Mouse (Mus musculus) embryonic fibroblast, embryonic 13.5 days (primary cell): ENCODE data around the gene Kifc1. TPM values are rescaled to one million over a fixed set of nuclear protein-coding genes. Genes with fewer than 3 reads are reported as not detected.
A peak's percentile ranks its signal among the peaks of the same experiment; 100 is the strongest.
"Not testable (repeated sequence)": the region's sequence is repeated elsewhere in the genome, so short reads cannot be mapped to it uniquely, and the experiment has no call there.

Experiments
- H3K27ac ChIP-seq: 2 replicates; pipeline ENCODE4 v1.5.1; 2012; ENCODE audit warnings: low read length, control low read depth, inconsistent platforms; ENCODE audit not compliant: insufficient read depth
- H3K4me1 ChIP-seq: 2 replicates; pipeline ENCODE4 v1.6.1; 2011; ENCODE audit warnings: low read length; ENCODE audit not compliant: control insufficient read depth, insufficient read depth
- H3K4me3 ChIP-seq: 2 replicates; pipeline ENCODE4 v1.5.1; 2011; ENCODE audit warnings: mild to moderate bottlenecking, control low read depth, low read length; ENCODE audit not compliant: insufficient read depth
- CTCF ChIP-seq: IDR thresholded peaks from 2 replicates; pipeline ENCODE4 v1.5.1; 2011; ENCODE audit warnings: mild to moderate bottlenecking, control low read depth, low read length, moderate library complexity, borderline replicate concordance; ENCODE audit not compliant: insufficient read depth
- POLR2A ChIP-seq: IDR thresholded peaks from 2 replicates; pipeline ENCODE4 v1.6.1; 2011; ENCODE audit warnings: low read depth, mild to moderate bottlenecking, control low read depth, low read length, moderate library complexity
- polyA plus RNA-seq: library from polyadenylated mRNA; stranded (reverse); fragments of >200 nt; gene quantifications from 2 replicates; pipeline ENCODE4 v1.2.4, GENCODE M21; 2011; ENCODE audit warnings: low read depth; ENCODE audit not compliant: missing spikeins, insufficient read length

The Kifc1 gene
- polyA plus RNA-seq, 1 experiment: 63.1 TPM

DNA sequence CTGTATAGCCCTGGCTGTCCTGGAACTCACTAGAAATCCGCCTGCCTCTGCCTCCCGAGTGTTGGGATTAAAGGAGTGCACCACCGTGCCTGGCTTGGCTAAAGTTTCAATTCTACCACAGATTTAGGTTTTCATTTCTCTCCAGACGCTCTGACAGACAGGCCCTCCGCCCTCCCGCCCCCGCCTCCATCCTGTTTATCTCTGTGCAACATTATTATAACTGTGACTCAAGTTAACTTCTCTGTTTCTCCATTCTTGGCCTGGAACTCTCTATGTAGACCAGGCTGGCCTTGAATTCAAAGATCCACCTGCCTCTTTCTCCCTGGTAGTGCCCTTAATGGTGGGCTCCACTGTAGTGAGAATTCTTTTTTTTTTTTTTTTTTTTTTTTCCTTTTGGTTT is 12.0 kb upstream of the Kifc1 start:
- H3K27ac ChIP-seq: no peak overlapping the region
- H3K4me3 ChIP-seq: no peak overlapping the region
- H3K4me1 ChIP-seq: no peaks in the 10 kb centered on the region
- TF ChIP-seq POLR2A (no peak), CTCF (no peak)

- no peak overlapping the region for H3K27ac ChIP-seq
- H3K4me1 ChIP-seq: no peaks in the 10 kb centered on the region
- no peak overlapping the region for H3K4me3 ChIP-seq
- TF ChIP-seq CTCF (no peak), POLR2A (no peak)
Measured at GRCm38 (mm10) chr17:33902079-33902478, 11.6 kb upstream of the Kifc1 start.

DNA sequence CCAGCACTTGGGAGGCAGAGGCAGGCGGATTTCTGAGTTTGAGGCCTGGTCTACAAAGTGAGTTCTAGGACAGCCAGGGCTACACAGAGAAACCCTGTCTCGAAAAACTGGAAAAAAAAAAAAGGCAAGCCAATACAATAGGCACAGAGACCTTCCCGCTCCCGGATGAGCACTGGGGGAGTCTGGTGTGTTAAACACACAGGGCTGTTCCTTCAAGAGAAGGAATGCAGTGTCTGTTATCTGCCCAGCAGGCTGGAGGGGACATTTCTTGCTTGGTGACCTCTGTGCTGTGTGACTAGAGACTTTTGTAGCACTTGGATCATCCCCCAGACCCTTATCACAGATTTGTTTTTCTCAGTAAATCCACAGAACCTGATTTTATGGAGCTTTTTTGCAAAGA is 11.2 kb upstream of the Kifc1 start:
- H3K4me1 ChIP-seq: no peaks in the 10 kb centered on the region
- H3K4me3 ChIP-seq: no peak overlapping the region
- TF ChIP-seq CTCF (no peak), POLR2A (no peak)
- no peak overlapping the region for H3K27ac ChIP-seq

GRCm38 (mm10) chr17:33900989-33901314 is 10.5 kb upstream of the Kifc1 start:
- H3K4me3 ChIP-seq: no peak overlapping the region
- no peak for TF ChIP-seq CTCF
- H3K27ac ChIP-seq: no peak overlapping the region
- H3K4me1 ChIP-seq: no peaks in the 10 kb centered on the region

DNA sequence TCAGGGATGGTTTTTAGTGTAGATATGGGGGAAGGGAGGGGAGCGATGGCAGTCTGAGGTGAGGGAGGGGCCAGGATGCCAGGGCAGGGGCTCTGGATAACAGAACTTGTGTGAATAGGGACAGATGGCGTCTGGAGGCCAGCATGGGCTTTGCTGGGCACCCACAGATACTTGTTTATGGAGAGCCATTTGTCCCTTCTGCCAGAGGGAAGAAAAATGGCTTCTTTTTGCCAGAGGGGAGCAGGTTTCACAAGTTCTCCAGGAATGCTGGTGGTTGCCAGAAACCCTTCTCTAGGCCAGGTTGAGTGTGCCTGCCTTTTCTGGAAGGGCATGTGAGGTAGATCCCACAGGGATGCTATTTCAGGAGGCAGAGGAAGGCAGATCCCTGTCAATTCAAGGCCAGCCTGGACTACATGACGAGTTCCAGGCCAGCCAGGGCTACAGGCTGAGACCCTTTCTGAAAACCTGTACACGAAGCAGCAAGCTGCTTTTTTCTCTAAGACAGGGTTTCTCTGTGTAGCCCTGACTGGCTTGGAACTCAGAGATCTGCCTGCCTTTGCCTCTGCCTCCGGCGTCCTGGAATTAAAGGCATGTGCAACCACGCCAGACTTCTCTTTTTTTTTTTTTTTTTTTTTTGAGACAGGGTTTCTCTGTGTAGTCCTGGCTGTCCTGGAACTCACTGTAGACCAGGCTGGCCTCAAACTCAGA is 10.0 kb upstream of the Kifc1 start:
- Histone ChIP-seq H3K4me3 (no peak overlapping the region), H3K4me1 (no peaks in the 10 kb centered on the region), H3K27ac (no peak overlapping the region)
- TF ChIP-seq POLR2A (no peak), CTCF (no peak)

- Histone ChIP-seq H3K4me1 (no peaks in the 10 kb centered on the region), H3K27ac (no peak overlapping the region), H3K4me3 (no peak overlapping the region)
- TF ChIP-seq CTCF: no peak
Measured at GRCm38 (mm10) chr17:33899642-33900041, 9.2 kb upstream of the Kifc1 start.

DNA sequence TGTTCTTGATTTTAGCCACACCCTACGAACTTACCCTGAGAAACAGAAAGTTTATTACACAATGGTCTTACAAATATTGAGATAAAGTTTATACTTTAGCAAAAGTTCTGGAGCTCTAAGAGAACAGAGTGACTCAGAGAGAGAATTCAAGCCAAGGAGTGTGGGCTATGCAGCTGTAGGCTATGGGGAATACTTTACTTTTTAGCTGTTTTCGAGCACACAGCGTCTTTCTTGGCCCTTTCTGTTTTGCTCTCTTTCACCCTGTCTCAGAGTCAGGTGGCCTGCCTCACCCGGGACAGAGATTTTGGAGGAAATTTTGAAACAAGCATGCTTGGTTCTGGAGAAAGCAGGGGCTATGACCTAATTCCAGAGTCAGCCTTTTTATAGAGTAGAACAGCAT is 7.7 kb upstream of the Kifc1 start:
- H3K4me3 ChIP-seq, H3K4me1 ChIP-seq, H3K27ac ChIP-seq: not testable (repeated sequence)

- Histone ChIP-seq H3K4me1 (no peaks in the 10 kb centered on the region), H3K4me3 (no peak overlapping the region), H3K27ac (peak overlapping the region; percentile 45; the same call in 1 of the 2 replicates)
- 0 out of 2 replicates have a peak, but pooled peaks have one; percentile 20 for TF ChIP-seq CTCF
- TF ChIP-seq POLR2A: no peak
Measured at GRCm38 (mm10) chr17:33897114-33897794, 6.8 kb upstream of the Kifc1 start.

DNA sequence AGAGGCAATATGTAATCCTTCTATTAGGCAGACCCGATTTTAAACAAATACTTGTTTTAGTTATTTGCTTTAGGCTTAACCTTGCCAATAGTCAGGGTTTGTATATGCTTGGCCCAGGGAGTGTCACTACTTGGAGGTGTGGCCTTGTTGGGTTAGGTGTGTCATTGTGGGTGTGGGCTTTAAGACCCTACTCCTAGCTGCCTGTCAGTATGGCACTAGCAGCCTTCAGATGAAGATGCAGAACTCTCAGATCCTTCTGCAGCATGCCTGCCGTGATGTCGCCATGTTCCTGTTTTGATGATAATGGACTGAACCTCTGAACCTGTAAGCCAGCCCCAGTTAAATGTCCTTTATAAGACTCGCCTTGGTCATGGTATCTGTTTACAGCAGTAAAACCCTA is 2.5 kb upstream of the Kifc1 start:
- H3K27ac ChIP-seq, H3K4me1 ChIP-seq, H3K4me3 ChIP-seq: not testable (repeated sequence)

GRCm38 (mm10) chr17:33892429-33892828 is 2.0 kb upstream of the Kifc1 start:
- H3K4me3 ChIP-seq: no peak overlapping the region
- no peaks in the 10 kb centered on the region for H3K4me1 ChIP-seq
- no peak for TF ChIP-seq CTCF
- TF ChIP-seq POLR2A: no peak
- H3K27ac ChIP-seq: no peak overlapping the region

GRCm38 (mm10) chr17:33891892-33892291 is 1.4 kb upstream of the Kifc1 start:
- not testable (repeated sequence) for H3K4me3 ChIP-seq, H3K4me1 ChIP-seq, H3K27ac ChIP-seq
